Mouse (Mus musculus) intestine, postnatal 0 days (tissue): Measurements from ENCODE around the gene Lcp1. TPM values are rescaled to one million over a fixed set of nuclear protein-coding genes. Genes with fewer than 3 reads are reported as not detected.

Experiments
- ATAC-seq: fragments of 200-750 bp; cut with Nextera tagmentation; 2 replicates; pipeline ENCODE4 v1.8.0; 2017; ENCODE audit warnings: mild to moderate bottlenecking, moderate TSS enrichment, moderate library complexity
- H3K27ac ChIP-seq: fragments of 300-500 bp; sonication (generic); 2 replicates; pipeline ENCODE4 v1.5.1; 2014; ENCODE audit warnings: mild to moderate bottlenecking, low read depth, low read length, moderate library complexity
- H3K27me3 ChIP-seq: fragments of 300-500 bp; sonication (generic); replicated peaks from 2 replicates; pipeline ENCODE4 v1.6.1; 2014; ENCODE audit warnings: low read length, mixed read lengths; ENCODE audit not compliant: control insufficient read depth, insufficient read depth
- H3K36me3 ChIP-seq: fragments of 300-500 bp; sonication (generic); 2 replicates; pipeline ENCODE4 v1.6.1; 2014; ENCODE audit warnings: mild to moderate bottlenecking, moderate library complexity; ENCODE audit not compliant: control insufficient read depth, insufficient read depth
- H3K4me1 ChIP-seq: fragments of 300-500 bp; sonication (generic); replicated peaks from 2 replicates; pipeline ENCODE4 v1.6.1; 2014; ENCODE audit warnings: antibody characterized with exemption, low read length, mixed read lengths; ENCODE audit not compliant: control insufficient read depth, insufficient read depth
- H3K4me2 ChIP-seq: fragments of 300-500 bp; sonication (generic); replicated peaks from 2 replicates; pipeline ENCODE4 v1.6.1; 2014; ENCODE audit warnings: low read depth, mild to moderate bottlenecking, moderate library complexity
- H3K4me3 ChIP-seq: fragments of 300-500 bp; sonication (generic); 2 replicates; pipeline ENCODE4 v1.5.1; 2014; ENCODE audit warnings: low read depth, low read length
- H3K9ac ChIP-seq: fragments of 300-500 bp; sonication (generic); 2 replicates; pipeline ENCODE4 v1.6.1; 2014; ENCODE audit warnings: mild to moderate bottlenecking, low read depth, low read length
- H3K9me3 ChIP-seq: fragments of 300-500 bp; sonication (generic); 2 replicates; pipeline ENCODE4 v1.6.1; 2016; ENCODE audit warnings: mixed run types; ENCODE audit not compliant: control insufficient read depth
- CTCF ChIP-seq: sonication (generic); IDR thresholded peaks from 2 replicates; pipeline ENCODE4 v1.5.1; 2016; ENCODE audit warnings: low read depth, mild to moderate bottlenecking, control low read depth, antibody characterized with exemption, moderate library complexity
- WGBS: fragments of 180-500 bp; shearing (Covaris S2); extraction: QIAGEN DNeasy Blood & Tissue Kit; methylation state at CpG from one replicate; pipeline ENCODE4 v1.1.7; 2014; 5-methylcytosine and 5-hydroxymethylcytosine counted together
- polyA plus RNA-seq: library from polyadenylated mRNA; unstranded; fragments of >200 nt; fragmentation: Nextera tagmentation; extraction: Ambion mirVana; gene quantifications from 2 replicates; pipeline ENCODE4 v1.2.1, GENCODE M21; 2015

Gene Lcp1
- polyA plus RNA-seq, 1 experiment from 2014 or later: 59.3 TPM

DNA sequence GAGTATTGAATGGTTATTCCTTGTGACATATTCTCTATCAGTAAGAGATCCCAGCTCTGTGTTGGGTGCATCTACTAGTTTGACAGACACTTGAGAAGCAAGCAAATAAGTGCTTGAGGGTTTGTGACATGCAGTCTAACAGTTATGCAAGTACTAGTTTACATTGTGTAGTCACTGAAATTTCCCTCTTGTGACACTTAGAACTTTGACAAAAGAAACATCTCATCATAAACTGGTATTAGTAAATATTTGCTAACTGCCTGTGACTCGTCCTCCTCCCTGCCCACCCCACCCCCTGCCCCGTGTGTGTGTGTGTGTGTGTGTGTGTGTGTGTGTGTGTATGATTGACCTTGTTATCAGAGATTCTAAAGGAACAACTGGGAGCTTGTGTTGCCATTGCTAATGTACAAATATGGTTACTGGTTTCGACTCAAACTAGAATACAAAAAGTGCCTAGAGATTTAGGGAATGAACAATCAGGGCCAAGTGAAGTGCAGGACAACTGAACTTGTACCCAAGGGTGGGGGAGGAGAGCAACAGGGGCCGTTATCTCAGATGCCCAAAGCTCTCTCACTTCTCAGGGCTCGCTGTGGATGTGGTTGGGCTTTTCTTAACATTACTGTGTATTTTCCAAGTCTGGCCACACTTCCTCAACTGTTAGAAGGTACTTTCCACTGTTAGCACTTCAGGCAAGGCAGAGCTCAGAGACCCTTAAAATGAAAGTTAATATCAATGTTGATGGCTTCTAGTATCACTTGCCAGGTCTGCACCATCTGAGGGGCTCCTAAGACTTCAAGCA, 55.1 kb downstream of the Lcp1 start:
- H3K4me1 ChIP-seq: no peaks in the 10 kb centered on the region
- H3K4me2 ChIP-seq: no peak overlapping the region
- no peak overlapping the region for H3K27ac ChIP-seq
- no peak overlapping the region for H3K9ac ChIP-seq
- WGBS: 50% methylated on average over 5 of the region's 5 CpGs
- TF ChIP-seq CTCF: no peak
- H3K27me3 ChIP-seq: no peaks in the 10 kb centered on the region
- no peaks in the 10 kb centered on the region for H3K36me3 ChIP-seq
- no peak for ATAC-seq
- no peak overlapping the region for H3K4me3 ChIP-seq
- no peaks in the 10 kb centered on the region for H3K9me3 ChIP-seq

DNA sequence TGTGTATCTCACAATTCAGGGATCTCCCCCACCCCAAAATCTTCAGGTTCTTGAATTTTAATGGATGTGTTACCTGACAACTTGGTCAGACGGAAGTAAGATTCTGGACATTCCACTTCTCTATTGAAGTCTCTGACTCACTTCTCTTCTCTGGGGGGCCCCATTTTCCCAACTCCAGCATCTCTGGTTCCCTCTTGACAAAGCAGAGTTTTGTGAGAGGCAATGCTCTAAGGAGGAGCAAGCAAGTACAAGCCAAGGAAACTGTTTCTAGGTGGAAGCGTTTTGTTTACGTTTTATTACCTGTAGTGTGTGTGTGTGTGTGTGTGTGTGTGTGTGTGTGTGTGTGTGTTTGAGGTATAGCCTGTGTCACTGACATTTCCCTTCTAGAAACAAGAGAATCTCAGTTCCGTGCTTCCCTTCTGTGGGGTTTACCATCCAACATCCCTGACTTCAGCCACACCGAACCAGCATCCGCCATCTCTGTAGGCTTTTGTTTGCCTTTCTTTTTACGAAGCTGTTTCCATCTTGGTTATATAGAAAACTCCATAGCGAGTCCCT, 56.0 kb downstream of the Lcp1 start:
- ATAC-seq: no peak
- H3K36me3 ChIP-seq: no peaks in the 10 kb centered on the region

DNA sequence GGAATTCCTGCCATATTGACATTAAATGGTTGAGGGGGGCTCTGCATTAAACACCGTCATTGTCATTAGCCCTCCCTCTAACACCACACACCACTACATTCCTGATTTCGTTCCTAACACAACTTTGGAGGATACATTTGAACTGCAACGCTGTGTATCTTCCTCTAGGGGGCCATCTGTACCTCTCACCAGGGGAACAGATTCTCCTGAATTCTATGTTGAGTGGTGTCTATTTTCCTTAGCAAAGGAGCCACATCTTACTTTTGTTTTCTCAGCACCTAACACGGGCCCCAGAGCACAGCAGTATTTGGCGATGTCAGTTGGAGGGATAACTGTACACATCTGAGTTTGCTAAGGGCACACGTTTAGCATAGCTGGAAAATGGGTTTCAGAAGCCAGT, 57.6 kb downstream of the Lcp1 start:
- no peaks in the 10 kb centered on the region for H3K36me3 ChIP-seq

More for the DNA sequence above, 56.0 kb downstream of the Lcp1 start:
- no peaks in the 10 kb centered on the region for H3K27me3 ChIP-seq
- H3K4me1 ChIP-seq: no peaks in the 10 kb centered on the region
- no peaks in the 10 kb centered on the region for H3K9me3 ChIP-seq
- no peak overlapping the region for H3K27ac ChIP-seq
- H3K4me2 ChIP-seq: no peak overlapping the region
- H3K4me3 ChIP-seq: no peak overlapping the region
- no peak for TF ChIP-seq CTCF
- 85% methylated on average over 8 of the region's 8 CpGs for WGBS
- H3K9ac ChIP-seq: no peak overlapping the region

DNA sequence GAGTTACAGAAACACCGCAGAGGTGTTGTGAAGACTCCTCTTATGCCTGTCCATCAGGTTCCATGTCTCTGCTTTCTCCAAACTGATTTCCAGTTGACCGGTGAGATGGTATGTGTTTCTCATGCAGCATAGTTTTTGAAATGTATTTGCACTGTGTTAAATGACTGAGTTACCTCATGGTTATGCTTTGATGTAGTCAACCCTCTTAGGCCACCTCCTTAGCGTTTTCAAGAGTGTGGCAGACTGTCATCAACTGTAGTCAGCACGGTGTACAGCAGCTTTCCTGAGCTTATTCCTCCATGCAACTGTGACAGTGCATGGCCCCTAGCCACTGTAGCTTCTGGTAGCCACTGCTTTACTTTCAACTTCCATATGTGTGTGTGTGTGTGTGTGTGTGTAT, 58.1 kb downstream of the Lcp1 start:
- no peak for TF ChIP-seq CTCF
- Histone ChIP-seq H3K4me3 (no peak overlapping the region), H3K4me2 (no peak overlapping the region), H3K9me3 (no peaks in the 10 kb centered on the region), H3K36me3 (no peaks in the 10 kb centered on the region), H3K9ac (no peak overlapping the region), H3K27me3 (no peaks in the 10 kb centered on the region), H3K27ac (no peak overlapping the region), H3K4me1 (no peaks in the 10 kb centered on the region)
- ATAC-seq: no peak
- WGBS: 81% methylated on average over 4 of the region's 4 CpGs

More for the DNA sequence above, 57.6 kb downstream of the Lcp1 start:
- Histone ChIP-seq H3K9me3 (no peaks in the 10 kb centered on the region), H3K9ac (no peak overlapping the region), H3K4me1 (no peaks in the 10 kb centered on the region), H3K4me2 (no peak overlapping the region), H3K4me3 (no peak overlapping the region), H3K27ac (no peak overlapping the region), H3K27me3 (no peaks in the 10 kb centered on the region)
- ATAC-seq: no peak
- TF ChIP-seq CTCF: peak; percentile 65
- WGBS: 74% methylated on average over 6 of the region's 6 CpGs

DNA sequence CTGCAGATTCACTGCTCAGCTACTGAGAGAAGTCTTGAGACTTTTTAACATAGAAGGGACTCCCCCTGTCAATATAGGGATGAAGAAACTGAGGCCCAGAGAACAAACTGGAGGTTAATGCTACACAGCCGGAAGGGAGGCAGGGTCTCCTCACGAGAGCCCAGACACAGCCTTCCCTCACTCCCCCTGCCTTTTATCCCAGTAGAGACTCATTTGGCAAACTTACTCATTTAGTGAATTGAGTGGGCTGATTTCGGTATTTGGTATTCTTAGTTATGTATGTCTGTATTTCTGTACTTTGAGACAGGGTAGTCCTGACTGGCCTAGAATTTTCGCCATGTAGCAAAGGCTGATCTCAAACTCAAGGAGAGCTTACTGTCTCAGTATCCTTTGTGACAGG, 59.8 kb downstream of the Lcp1 start:
- Histone ChIP-seq H3K4me1 (no peaks in the 10 kb centered on the region), H3K36me3 (no peaks in the 10 kb centered on the region), H3K9me3 (no peaks in the 10 kb centered on the region), H3K4me2 (no peak overlapping the region), H3K27ac (no peak overlapping the region), H3K9ac (no peak overlapping the region), H3K4me3 (no peak overlapping the region), H3K27me3 (no peaks in the 10 kb centered on the region)
- no peak for ATAC-seq
- TF ChIP-seq CTCF: no peak
- WGBS: 89% methylated on average over 4 of the region's 4 CpGs

DNA sequence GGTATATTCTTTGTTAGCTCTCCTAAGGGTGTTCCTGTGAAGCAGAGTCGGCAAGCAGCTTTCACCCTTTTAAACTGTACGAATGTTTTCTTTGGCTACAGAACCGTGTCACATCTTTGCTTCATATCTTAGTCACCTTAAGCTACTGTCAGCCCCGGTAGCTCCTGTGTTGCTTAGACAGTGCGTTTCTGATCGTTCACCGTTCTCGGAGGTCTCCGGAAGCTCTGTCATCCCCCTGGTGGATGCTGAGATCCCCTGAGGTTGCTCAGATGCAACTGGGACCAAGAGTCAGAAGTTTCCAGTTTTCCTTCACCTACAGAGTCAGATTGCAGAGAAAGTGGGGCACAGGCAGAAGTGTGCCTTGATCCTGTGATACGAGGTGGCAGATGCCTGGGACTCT, 61.5 kb downstream of the Lcp1 start:
- Histone ChIP-seq H3K4me3 (no peak overlapping the region), H3K9ac (no peak overlapping the region), H3K27ac (no peak overlapping the region), H3K4me1 (no peaks in the 10 kb centered on the region), H3K9me3 (no peaks in the 10 kb centered on the region), H3K36me3 (no peaks in the 10 kb centered on the region), H3K27me3 (no peaks in the 10 kb centered on the region), H3K4me2 (no peak overlapping the region)
- no peak for TF ChIP-seq CTCF
- WGBS: 84% methylated on average over 10 of the region's 10 CpGs
- ATAC-seq: no peak
